Mouse (Mus musculus): ENCODE results near the gene Mtrf1.
A peak's percentile ranks its signal among the peaks of the same experiment; 100 is the strongest.
"Not testable (repeated sequence)": the region's sequence is repeated elsewhere in the genome, so short reads cannot be mapped to it uniquely, and the experiment has no call there.

Mtrf1 gene

GRCm38 (mm10) chr14:79397321-79398122 is at the start of gene Mtrf1:
Gene Mtrf1 (plus strand): TSS chr14:79397772.
- DNase-seq (ENCODE audit: low spot score) = peak; percentile 88

- DNase-seq (ENCODE audit: low spot score) = no peak
Observed at GRCm38 (mm10) chr14:79358055-79358454, 39.5 kb upstream of the Mtrf1 start.

GRCm38 (mm10) chr14:79377041-79377440 is 20.5 kb upstream of the Mtrf1 start:
- no peak for DNase-seq (ENCODE audit: low spot score)

GRCm38 (mm10) chr14:79383120-79383519 is 14.5 kb upstream of the Mtrf1 start:
- no peak for DNase-seq (ENCODE audit: low spot score)

- no peak for DNase-seq (ENCODE audit: low spot score)
Observed at GRCm38 (mm10) chr14:79388304-79388703, 9.3 kb upstream of the Mtrf1 start.

GRCm38 (mm10) chr14:79389438-79390264 is 7.9 kb upstream of the Mtrf1 start:
- peak; percentile 69 for DNase-seq (ENCODE audit: low spot score)

- peak; percentile 96 for DNase-seq (ENCODE audit: low spot score)
Observed at GRCm38 (mm10) chr14:79390265-79390926, 7.2 kb upstream of the Mtrf1 start, which contains the start of gene Naa16. Gene Naa16 (minus strand): TSS chr14:79390778.

- DNase-seq (ENCODE audit: low spot score) = no peak
Observed at GRCm38 (mm10) chr14:79393289-79393688, 4.3 kb upstream of the Mtrf1 start.

- peak; percentile 81 for DNase-seq (ENCODE audit: low spot score)
Observed at GRCm38 (mm10) chr14:79394564-79394963, 3.0 kb upstream of the Mtrf1 start.

- no peak for DNase-seq (ENCODE audit: low spot score)
Observed at GRCm38 (mm10) chr14:79407641-79408040, 10.1 kb downstream of the Mtrf1 start.

- no peak for DNase-seq (ENCODE audit: low spot score)
Observed at GRCm38 (mm10) chr14:79409278-79409830, 11.8 kb downstream of the Mtrf1 start.

GRCm38 (mm10) chr14:79410662-79411061 is 13.1 kb downstream of the Mtrf1 start:
- no peak for DNase-seq (ENCODE audit: low spot score)

GRCm38 (mm10) chr14:79413121-79413520 is 15.5 kb downstream of the Mtrf1 start:
- DNase-seq (ENCODE audit: low spot score) = no peak

- peak; percentile 63 for DNase-seq (ENCODE audit: low spot score)
Observed at GRCm38 (mm10) chr14:79420083-79420685, 22.6 kb downstream of the Mtrf1 start.

- DNase-seq (ENCODE audit: low spot score) = peak; percentile 97
Observed at GRCm38 (mm10) chr14:79425979-79426729, 28.6 kb downstream of the Mtrf1 start, which contains the start of gene Kbtbd7. Gene Kbtbd7 (plus strand): TSS chr14:79426511.

GRCm38 (mm10) chr14:79426730-79427365 is 29.3 kb downstream of the Mtrf1 start:
- DNase-seq (ENCODE audit: low spot score) = not testable (repeated sequence)

GRCm38 (mm10) chr14:79434068-79434467 is 36.5 kb downstream of the Mtrf1 start:
- DNase-seq (ENCODE audit: low spot score) = no peak

- DNase-seq (ENCODE audit: low spot score) = no peak
Observed at GRCm38 (mm10) chr14:79440655-79441054, 43.1 kb downstream of the Mtrf1 start.

GRCm38 (mm10) chr14:79441441-79441840 is 43.9 kb downstream of the Mtrf1 start:
- no peak for DNase-seq (ENCODE audit: low spot score)

GRCm38 (mm10) chr14:79444601-79445000 is 47.0 kb downstream of the Mtrf1 start:
- no peak for DNase-seq (ENCODE audit: low spot score)
